Mouse (Mus musculus): Measurements from ENCODE around the gene Cdhr4.

The Cdhr4 gene

GRCm38 (mm10) chr9:107974491-107975171, 17.7 kb upstream of the Cdhr4 start:
- intact Hi-C loops (cut with DNase I): no loop called here

DNA sequence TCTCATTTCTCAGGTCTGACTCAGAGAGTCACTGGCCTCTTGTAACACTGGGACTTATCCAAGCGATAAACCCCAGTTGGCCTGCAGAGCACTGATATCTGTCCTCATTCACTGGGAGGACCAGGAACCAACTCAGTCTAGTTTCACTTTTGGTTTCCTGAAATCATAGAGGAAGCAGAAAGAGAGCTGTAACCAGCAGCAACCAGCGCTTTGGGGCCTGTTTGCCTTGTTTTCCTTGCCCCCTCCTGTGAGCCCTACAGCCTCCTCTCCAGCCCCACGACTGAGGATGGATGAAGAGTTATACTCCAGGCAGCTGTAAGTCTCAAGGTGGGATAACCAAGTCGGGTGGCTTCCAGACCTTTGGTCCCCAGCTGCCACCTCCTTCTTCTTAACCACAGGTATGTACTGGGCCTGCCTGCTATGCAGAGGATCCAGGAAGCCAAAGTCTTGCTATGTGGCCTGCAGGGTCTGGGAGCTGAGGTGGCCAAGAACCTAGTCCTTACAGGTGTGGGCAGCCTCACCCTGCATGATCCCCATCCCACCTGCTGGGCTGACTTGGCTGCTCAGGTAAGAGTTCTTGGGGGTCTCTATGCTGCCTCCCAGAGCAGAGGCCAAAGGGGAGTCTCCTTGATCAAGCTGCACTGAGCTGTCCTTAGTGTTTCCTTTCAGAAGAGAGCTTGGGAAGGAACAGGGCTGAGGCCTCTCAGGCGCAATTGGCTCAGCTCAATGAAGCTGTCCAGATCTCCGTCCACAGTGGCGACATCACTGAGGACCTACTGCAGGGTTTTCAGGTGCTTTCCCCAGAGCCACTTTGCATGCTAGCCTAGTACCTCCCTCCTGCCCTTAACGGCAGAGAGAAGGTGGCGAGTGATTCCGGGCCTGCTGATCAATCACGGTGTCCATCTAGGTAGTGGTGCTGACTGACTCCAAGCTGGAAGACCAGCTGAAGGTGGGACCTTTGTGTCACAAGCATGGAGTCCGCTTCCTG, 16.6 kb upstream of the Cdhr4 start, which contains the start of gene Uba7:
Uba7 (plus strand) TSS at position 107 of the 988 bp plus-strand sequence.
- intact Hi-C loops (cut with DNase I): no loop called here

- intact Hi-C loops (cut with DNase I): no loop called here
Measured at GRCm38 (mm10) chr9:107978815-107979214, 13.5 kb upstream of the Cdhr4 start.

DNA sequence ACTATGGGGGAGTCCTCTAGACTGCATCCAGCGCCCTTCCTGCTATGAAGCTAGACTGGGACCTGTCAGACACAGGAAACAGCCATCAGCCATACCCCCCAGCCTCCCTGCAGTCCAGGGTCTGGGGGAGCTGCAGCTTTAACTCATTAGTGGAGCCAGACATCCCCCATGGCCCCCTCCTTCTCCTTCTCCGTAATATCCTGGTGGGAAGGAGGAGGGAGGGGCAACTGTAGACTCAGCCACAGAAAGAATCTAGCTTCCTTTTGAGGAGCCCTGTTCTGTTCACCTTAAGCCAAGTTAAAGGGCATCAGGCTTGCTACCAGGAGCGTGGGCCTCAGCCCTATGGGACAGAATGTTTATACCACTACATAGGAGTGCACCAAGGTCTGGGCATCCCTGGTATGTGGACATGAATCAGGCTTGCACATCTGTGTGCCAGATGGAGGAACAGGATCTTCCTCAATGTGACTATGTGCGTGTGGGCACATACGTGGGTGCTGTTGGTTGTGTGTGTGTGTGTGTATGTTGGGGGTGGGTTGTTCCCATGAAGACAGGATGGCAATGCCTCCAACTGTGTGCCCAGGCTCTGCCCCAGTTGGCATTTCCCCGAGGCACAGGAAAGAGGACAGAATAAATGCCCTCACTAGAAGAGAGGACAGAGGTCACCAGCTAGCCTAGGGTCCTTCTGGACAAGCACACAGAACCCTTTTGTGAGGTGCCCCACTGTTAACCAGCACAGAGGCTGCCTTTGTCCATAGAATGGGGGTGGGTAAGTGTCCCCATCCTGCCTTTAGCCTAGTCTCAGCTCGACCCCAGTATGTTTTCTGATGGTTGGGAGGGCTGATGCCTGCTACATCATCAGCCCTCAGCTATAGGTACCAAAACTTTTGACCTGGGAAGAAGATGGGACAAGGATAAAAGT, 10.4 kb upstream of the Cdhr4 start:
- intact Hi-C loops (cut with DNase I): no loop called here

- intact Hi-C loops (cut with DNase I): no loop called here
Measured at GRCm38 (mm10) chr9:107982681-107983346, 9.5 kb upstream of the Cdhr4 start, which contains the start of gene Gm20661. Gm20661 (plus strand) TSS chr9:107983058.

DNA sequence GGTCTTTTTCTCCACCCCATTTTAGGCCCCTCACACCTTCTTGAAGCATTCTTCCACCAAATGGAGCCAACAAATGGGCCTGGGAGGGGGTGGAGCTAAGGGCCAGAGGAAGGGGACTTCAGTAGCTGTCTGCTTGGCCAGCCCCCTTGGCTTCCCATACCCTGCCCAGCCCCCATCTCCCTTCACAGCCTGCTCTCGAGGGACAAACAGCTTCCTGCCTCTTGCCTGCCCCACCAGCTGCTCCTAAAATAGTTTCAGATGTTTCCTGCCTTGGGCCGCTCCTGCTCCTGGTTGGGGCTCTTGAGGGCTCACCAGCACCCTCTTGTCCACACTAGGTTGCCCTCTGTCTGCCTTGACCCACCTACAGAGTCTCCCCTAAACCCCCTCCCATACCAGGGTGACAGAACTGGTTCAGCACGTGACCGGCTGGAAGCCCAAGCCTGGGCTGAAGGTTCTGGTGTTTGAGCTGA, 8.8 kb upstream of the Cdhr4 start:
- intact Hi-C loops (cut with DNase I): no loop called here

GRCm38 (mm10) chr9:107984052-107984753, 8.1 kb upstream of the Cdhr4 start:
- intact Hi-C loops (cut with DNase I): no loop called here

DNA sequence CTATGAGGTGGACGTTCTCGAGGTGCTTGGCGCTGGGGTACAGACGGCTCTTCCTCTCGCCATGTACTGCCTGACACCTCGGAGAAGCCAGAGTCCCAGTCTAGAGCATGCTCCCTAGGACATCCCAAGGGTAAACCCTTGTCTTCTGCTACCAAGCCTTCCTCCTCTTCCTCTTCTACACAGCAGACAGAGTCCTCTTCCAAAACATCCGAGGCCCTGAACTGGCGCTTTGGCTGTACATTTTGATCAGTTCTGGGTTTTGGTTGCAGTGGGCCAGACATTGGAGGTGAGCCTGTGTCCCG, 7.6 kb upstream of the Cdhr4 start:
- intact Hi-C loops (cut with DNase I): no loop called here

DNA sequence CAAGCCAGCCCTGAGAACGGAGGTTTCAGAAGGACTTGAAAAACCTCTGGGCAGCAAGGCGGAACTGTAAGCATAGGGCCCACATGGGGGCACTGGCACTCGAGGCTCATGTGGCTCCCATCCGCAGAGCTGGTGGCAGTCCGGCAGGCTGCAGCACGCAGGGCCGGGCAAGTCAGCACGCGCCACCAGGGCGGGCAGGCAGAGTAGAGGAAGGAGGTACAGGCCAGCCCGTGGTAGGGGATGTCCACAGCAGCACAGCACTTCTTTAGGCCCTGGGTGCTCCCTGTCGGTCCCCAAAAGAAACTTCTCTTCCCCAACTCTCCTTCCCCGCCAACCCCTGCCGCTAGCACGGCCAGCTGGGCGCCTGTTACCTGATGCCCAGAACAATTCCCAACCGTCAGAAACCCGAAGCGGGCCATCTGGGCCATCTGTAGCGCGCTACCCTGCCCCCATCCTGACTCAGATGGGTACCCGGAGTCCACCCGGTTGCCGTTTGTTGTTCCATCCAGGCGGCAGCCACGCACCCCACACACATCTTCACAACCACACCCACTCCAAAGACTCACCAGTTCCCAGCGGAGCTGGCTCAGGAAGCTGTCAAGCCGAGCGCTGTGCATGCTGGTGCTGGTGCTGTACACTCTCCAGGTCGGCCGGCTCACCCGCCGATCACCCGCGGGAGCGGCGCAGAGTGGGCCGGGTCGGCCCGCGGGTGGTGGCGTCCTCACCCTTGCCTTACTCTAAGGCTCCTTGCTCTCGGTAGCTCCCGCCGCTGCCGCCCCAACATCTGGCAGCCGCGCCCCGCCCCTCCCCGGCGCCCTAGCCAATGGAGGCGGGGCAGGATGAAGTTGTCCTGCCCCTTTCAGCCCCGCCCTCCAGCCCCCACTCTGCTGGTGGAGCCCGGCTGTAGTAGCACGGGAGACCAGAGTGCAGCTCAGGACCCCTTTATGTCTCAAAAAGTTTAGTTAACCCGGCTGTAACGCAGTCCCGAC, 6.9 kb upstream of the Cdhr4 start, which contains the start of gene Inka1:
Inka1 (minus strand) TSS at position 749 of the 989 bp plus-strand sequence.
- intact Hi-C loops (cut with DNase I): loop anchor here (2.0 kb wide), 1 partner anchor 23 kb away; no protein-coding TSS in a partner anchor

DNA sequence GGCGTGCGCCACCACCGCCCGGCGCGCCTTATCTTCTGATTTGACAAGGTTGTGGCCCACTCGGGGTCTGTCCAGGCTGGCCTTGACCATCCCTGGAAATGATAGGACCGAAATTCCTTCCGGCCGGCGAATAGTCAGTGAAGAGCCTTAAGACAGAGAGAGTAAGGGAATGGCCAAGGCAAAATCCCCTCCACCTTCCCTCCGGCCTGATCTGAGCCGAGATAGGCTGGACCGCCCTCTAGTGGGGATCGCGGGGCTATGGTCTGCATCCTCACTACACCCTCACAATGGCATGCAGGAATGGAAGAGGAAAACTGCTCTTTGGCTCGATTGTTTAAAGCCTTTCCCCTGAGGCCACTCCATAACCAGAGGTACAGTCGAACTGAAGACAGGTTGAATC, 5.9 kb upstream of the Cdhr4 start:
- intact Hi-C loops (cut with DNase I): loop anchor here (2.0 kb wide), 1 partner anchor 24 kb away; no protein-coding TSS in a partner anchor

GRCm38 (mm10) chr9:107987950-107988349, 4.3 kb upstream of the Cdhr4 start:
- intact Hi-C loops (cut with DNase I): loop anchor here (2.0 kb wide), 1 partner anchor 25 kb away; no protein-coding TSS in a partner anchor

- intact Hi-C loops (cut with DNase I): no loop called here
Measured at GRCm38 (mm10) chr9:107993013-107993412, 716 bp downstream of the Cdhr4 start.

- intact Hi-C loops (cut with DNase I): no loop called here
Measured at GRCm38 (mm10) chr9:107994464-107994863, 2.2 kb downstream of the Cdhr4 start.

DNA sequence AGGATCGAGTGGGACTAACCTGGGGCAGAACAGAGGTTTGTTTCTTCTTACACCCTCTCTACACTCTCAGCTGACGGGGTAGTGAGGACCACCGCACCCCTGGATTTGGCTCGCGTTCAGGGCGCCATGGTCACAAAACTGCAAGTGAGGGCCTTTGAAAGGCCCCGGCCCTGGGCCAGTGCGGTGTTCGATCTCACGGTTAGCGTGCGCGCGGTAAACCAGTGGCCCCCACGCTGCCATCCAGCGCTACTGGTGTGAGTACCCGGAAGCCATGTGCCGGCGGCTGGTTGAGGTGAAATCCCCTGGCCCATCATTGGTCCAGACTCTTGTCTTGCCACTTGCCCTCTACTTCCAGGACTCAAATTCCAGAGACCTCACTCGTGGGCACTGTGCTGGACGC, 3.2 kb downstream of the Cdhr4 start:
- intact Hi-C loops (cut with DNase I): no loop called here

- intact Hi-C loops (cut with DNase I): no loop called here
Measured at GRCm38 (mm10) chr9:107996049-107996448, 3.8 kb downstream of the Cdhr4 start, which contains the start of gene Gm20662. Gm20662 (plus strand) TSS chr9:107996349.

GRCm38 (mm10) chr9:108001922-108002770, 9.8 kb downstream of the Cdhr4 start, which contains the start of gene Ip6k1:
Ip6k1 (plus strand) TSS chr9:108002501.
- intact Hi-C loops (cut with DNase I): loop anchor here (5.0 kb wide), 2 partner anchors 40 to 45 kb away; partner anchors contain the start of gene Gmppb

Measured in adrenal gland (tissue).